Mouse (Mus musculus) E14TG2a.4 (cell line): Measurements from ENCODE around the gene Gm19965.

Experiments used
- CTCF ChIP-seq: conservative IDR thresholded peaks from 2 replicates; pipeline ENCODE4 v1.5.1; 2014; ENCODE audit warnings: low read length
- NANOG ChIP-seq: IDR thresholded peaks from 2 replicates; pipeline ENCODE4 v1.6.1; 2014; ENCODE audit warnings: borderline replicate concordance, low read length, mixed read lengths

GRCm38 (mm10) chr1:116802683-116803082 lies at the start of gene Gm19965:
- TF ChIP-seq CTCF (no peak), NANOG (no peak)
